Mouse (Mus musculus) CH12.LX (cell line): ENCODE measurements around the gene Ubald2. TPM values are rescaled to one million over a fixed set of nuclear protein-coding genes. Genes with fewer than 3 reads are reported as not detected.

Source experiments
- DNase-seq: peaks from one replicate; pipeline ENCODE4 v3.0.0-alpha.2; 2013; ENCODE audit errors: extremely low read depth
- H3K27ac ChIP-seq: 2 replicates; pipeline ENCODE4 v1.5.1; 2012; ENCODE audit warnings: low read depth, mild to moderate bottlenecking, control low read depth, moderate library complexity; ENCODE audit not compliant: insufficient read depth
- H3K27me3 ChIP-seq: replicated peaks from 2 replicates; pipeline ENCODE3; 2012; ENCODE audit warnings: inconsistent platforms
- H3K36me3 ChIP-seq, 2 experiments: replicated peaks in 1 of 2; 2 replicates each; pipeline versions ENCODE3 to v1.6.1; 2012; ENCODE audit warnings: inconsistent platforms in 1 of 2, low read length in 1 of 2, mild to moderate bottlenecking in 1 of 2, mixed read lengths in 1 of 2, moderate library complexity in 1 of 2; ENCODE audit not compliant: control insufficient read depth in 1 of 2, insufficient read depth in 1 of 2
- H3K4me1 ChIP-seq, 2 experiments: 2 replicates each; pipeline ENCODE4 v1.6.1; 2012; ENCODE audit warnings: inconsistent platforms in 1 of 2, moderate library complexity in 1 of 2; ENCODE audit not compliant: insufficient read depth in 2 of 2, control insufficient read depth in 1 of 2
- H3K4me2 ChIP-seq: 2 replicates; pipeline ENCODE4 v1.6.1; 2012; ENCODE audit warnings: low read depth, mild to moderate bottlenecking, control low read depth; ENCODE audit not compliant: poor library complexity, insufficient read depth, severe bottlenecking
- H3K4me3 ChIP-seq, 3 experiments: fragments of 150-350 bp in 1 of 3; sonication (generic) in 1 of 3; replicated peaks in 1 of 3; 2 replicates each; pipeline versions ENCODE3 to v1.5.1; 2011 to 2012; ENCODE audit warnings: low read depth in 2 of 3, low read length in 2 of 3, mild to moderate bottlenecking in 2 of 3, moderate library complexity in 2 of 3, control low read depth in 1 of 3, improper control_type of control experiment in 1 of 3, inconsistent platforms in 1 of 3, mixed read lengths in 1 of 3; ENCODE audit not compliant: poor library complexity in 1 of 3
- H3K79me2 ChIP-seq: replicated peaks from 2 replicates; pipeline ENCODE4 v1.6.1; 2012; ENCODE audit warnings: mild to moderate bottlenecking, moderate library complexity; ENCODE audit not compliant: control insufficient read depth, poor library complexity, insufficient read depth, severe bottlenecking; ENCODE audit errors: extremely low read depth
- H3K9ac ChIP-seq: 2 replicates; pipeline ENCODE4 v1.6.1; 2012; ENCODE audit warnings: low read depth, mild to moderate bottlenecking, control low read depth, moderate library complexity; ENCODE audit not compliant: insufficient read depth
- H3K9me3 ChIP-seq: replicated peaks from 2 replicates; pipeline ENCODE3; 2012; ENCODE audit warnings: low read length, inconsistent platforms, mixed read lengths
- BHLHE40 ChIP-seq: IDR thresholded peaks from 2 replicates; pipeline ENCODE4 v1.6.1; 2011; ENCODE audit warnings: mild to moderate bottlenecking, low read depth, low read length, improper control_type of control experiment
- CHD1 ChIP-seq: IDR thresholded peaks from 2 replicates; pipeline ENCODE4 v1.6.1; 2012; ENCODE audit warnings: low read depth, low read length, improper control_type of control experiment, inconsistent platforms
- CHD2 ChIP-seq: IDR thresholded peaks from 2 replicates; pipeline ENCODE4 v1.6.1; 2011; ENCODE audit warnings: low read length, improper control_type of control experiment
- CTCF ChIP-seq, 2 experiments: IDR thresholded peaks in 1 of 2; conservative IDR thresholded peaks in 1 of 2; 2 replicates each; pipeline ENCODE4 v1.5.1; 2011 to 2012; ENCODE audit warnings: low read depth in 2 of 2, low read length in 2 of 2, improper control_type of control experiment in 1 of 2, inconsistent platforms in 1 of 2, mild to moderate bottlenecking in 1 of 2, moderate library complexity in 1 of 2
- E2F4 ChIP-seq: IDR thresholded peaks from 2 replicates; pipeline ENCODE4 v1.6.1; 2011; ENCODE audit warnings: low read depth, low read length, improper control_type of control experiment; ENCODE audit not compliant: insufficient replicate concordance
- ELF1 ChIP-seq: IDR thresholded peaks from 2 replicates; pipeline ENCODE4 v1.6.1; 2014; ENCODE audit warnings: low read depth, mild to moderate bottlenecking, inconsistent platforms, low read length, improper control_type of control experiment
- EP300 ChIP-seq: IDR thresholded peaks from 2 replicates; pipeline ENCODE4 v1.6.1; 2011; ENCODE audit warnings: low read length, improper control_type of control experiment
- ETS1 ChIP-seq: conservative IDR thresholded peaks from 2 replicates; pipeline ENCODE4 v1.6.1; 2012; ENCODE audit warnings: low read depth, mild to moderate bottlenecking, inconsistent platforms, low read length, improper control_type of control experiment, moderate library complexity
- GABPA ChIP-seq: IDR thresholded peaks from 2 replicates; pipeline ENCODE4 v1.6.1; 2012; ENCODE audit warnings: low read depth, low read length, improper control_type of control experiment, inconsistent platforms; ENCODE audit not compliant: insufficient replicate concordance
- HCFC1 ChIP-seq: IDR thresholded peaks from 2 replicates; pipeline ENCODE4 v1.6.1; 2012; ENCODE audit warnings: low read depth, mild to moderate bottlenecking, inconsistent platforms, low read length, improper control_type of control experiment
- IRF4 ChIP-seq: IDR thresholded peaks from 2 replicates; pipeline ENCODE4 v1.6.1; 2014; ENCODE audit warnings: low read depth, mild to moderate bottlenecking, inconsistent platforms, low read length, improper control_type of control experiment
- JUN ChIP-seq: IDR thresholded peaks from 2 replicates; pipeline ENCODE4 v1.6.1; 2011; ENCODE audit warnings: low read depth, mild to moderate bottlenecking, low read length, improper control_type of control experiment, moderate library complexity; ENCODE audit not compliant: insufficient read depth
- KAT2A ChIP-seq: IDR thresholded peaks from 2 replicates; pipeline ENCODE4 v1.6.1; 2012; ENCODE audit warnings: low read length, improper control_type of control experiment, inconsistent platforms; ENCODE audit not compliant: insufficient replicate concordance
- MAFK ChIP-seq: IDR thresholded peaks from 2 replicates; pipeline ENCODE4 v1.6.1; 2011; ENCODE audit warnings: low read length, improper control_type of control experiment; ENCODE audit not compliant: insufficient replicate concordance
- MAX ChIP-seq: IDR thresholded peaks from 2 replicates; pipeline ENCODE4 v1.6.1; 2011; ENCODE audit warnings: low read length, improper control_type of control experiment
- MAZ ChIP-seq: IDR thresholded peaks from 2 replicates; pipeline ENCODE4 v1.6.1; 2012; ENCODE audit warnings: low read depth, mild to moderate bottlenecking, inconsistent platforms, low read length, improper control_type of control experiment, moderate library complexity
- MEF2A ChIP-seq: IDR thresholded peaks from 2 replicates; pipeline ENCODE4 v1.6.1; 2014; ENCODE audit warnings: low read depth, mild to moderate bottlenecking, inconsistent platforms, low read length, improper control_type of control experiment, borderline replicate concordance
- MXI1 ChIP-seq: IDR thresholded peaks from 2 replicates; pipeline ENCODE4 v1.6.1; 2011; ENCODE audit warnings: mild to moderate bottlenecking, low read depth, low read length, improper control_type of control experiment
- MYC ChIP-seq: IDR thresholded peaks from 2 replicates; pipeline ENCODE4 v1.6.1; 2011; ENCODE audit warnings: low read depth, mild to moderate bottlenecking, improper control_type of control experiment, low read length
- NELFE ChIP-seq: IDR thresholded peaks from 2 replicates; pipeline ENCODE4 v1.6.1; 2011; ENCODE audit warnings: low read depth, low read length, improper control_type of control experiment
- PAX5 ChIP-seq: IDR thresholded peaks from 2 replicates; pipeline ENCODE4 v1.6.1; 2012; ENCODE audit warnings: low read length, inconsistent platforms, mixed read lengths
- POLR2A ChIP-seq: IDR thresholded peaks from 2 replicates; pipeline ENCODE4 v1.6.1; 2011; ENCODE audit warnings: low read depth, mild to moderate bottlenecking, improper control_type of control experiment, low read length
- POLR2AphosphoS2 ChIP-seq: IDR thresholded peaks from 2 replicates; pipeline ENCODE4 v1.6.1; 2011; ENCODE audit warnings: low read depth, low read length, improper control_type of control experiment
- RAD21 ChIP-seq: IDR thresholded peaks from 2 replicates; pipeline ENCODE4 v1.6.1; 2011; ENCODE audit warnings: low read depth, mild to moderate bottlenecking, low read length, improper control_type of control experiment, moderate library complexity
- RCOR1 ChIP-seq: conservative IDR thresholded peaks from 2 replicates; pipeline ENCODE4 v1.6.1; 2012; ENCODE audit warnings: low read depth, mild to moderate bottlenecking, inconsistent platforms, low read length, improper control_type of control experiment
- SIN3A ChIP-seq: IDR thresholded peaks from 2 replicates; pipeline ENCODE4 v1.6.1; 2012; ENCODE audit warnings: low read length, improper control_type of control experiment, inconsistent platforms
- SMC3 ChIP-seq: IDR thresholded peaks from 2 replicates; pipeline ENCODE4 v1.6.1; 2011; ENCODE audit warnings: low read depth, low read length, improper control_type of control experiment
- TCF12 ChIP-seq: IDR thresholded peaks from 2 replicates; pipeline ENCODE4 v1.6.1; 2014; ENCODE audit warnings: low read depth, mild to moderate bottlenecking, inconsistent platforms, low read length, improper control_type of control experiment
- UBTF ChIP-seq: IDR thresholded peaks from 2 replicates; pipeline ENCODE4 v1.6.1; 2012; ENCODE audit warnings: low read depth, mild to moderate bottlenecking, inconsistent platforms, low read length, improper control_type of control experiment, moderate library complexity
- USF2 ChIP-seq: conservative IDR thresholded peaks from 2 replicates; pipeline ENCODE4 v1.6.1; 2011; ENCODE audit warnings: low read depth, low read length, improper control_type of control experiment
- ZC3H11A ChIP-seq: IDR thresholded peaks from 2 replicates; pipeline ENCODE4 v1.6.1; 2012; ENCODE audit warnings: low read depth, mild to moderate bottlenecking, inconsistent platforms, low read length, improper control_type of control experiment
- ZKSCAN1 ChIP-seq: IDR thresholded peaks from 2 replicates; pipeline ENCODE4 v1.6.1; 2012; ENCODE audit warnings: low read depth, inconsistent platforms, low read length, improper control_type of control experiment, borderline replicate concordance
- ZMIZ1 ChIP-seq: IDR thresholded peaks from 2 replicates; pipeline ENCODE4 v1.6.1; 2012; ENCODE audit warnings: low read depth, mild to moderate bottlenecking, inconsistent platforms, low read length, improper control_type of control experiment
- ZNF384 ChIP-seq: IDR thresholded peaks from 2 replicates; pipeline ENCODE4 v1.6.1; 2012; ENCODE audit warnings: low read depth, low read length, improper control_type of control experiment, inconsistent platforms
- dilution Hi-C: fragments of 300-500 bp; cut with MboI; formaldehyde crosslinking; loops from 2 replicates; pipeline ENCODE4 v1.14.3; 2020; ENCODE audit warnings: low sequenced_read_pairs; ENCODE audit not compliant: extremely low pct_unique_long_range_greater_than_20kb, extremely low pct_ligation_motif_present
- in situ Hi-C: fragments of 300-500 bp; cut with MboI; formaldehyde crosslinking; loops from 3 replicates; pipeline ENCODE4 v1.14.3; 2019; ENCODE audit warnings: low sequenced_read_pairs, low pct_ligation_motif_present, low pct_unique_long_range_greater_than_20kb, mixed read lengths
- polyA plus RNA-seq: library from polyadenylated mRNA; unstranded; fragments of >175 nt; gene quantifications from 2 replicates; pipeline ENCODE4 v1.2.1, GENCODE M21; 2012; ENCODE audit warnings: low read depth; ENCODE audit not compliant: insufficient read length
- total RNA-seq, 2 experiments: library from RNA; depleted of rRNA; stranded (reverse); fragments of 300-350 nt in 1 of 2; fragments of >200 nt in 1 of 2; gene quantifications; 2 replicates each; pipeline ENCODE4 v1.2.3; 2012 to 2014

Ubald2 gene
- total and polyA plus RNA-seq, 3 experiments = 228 to 436 (median 336) TPM

DNA sequence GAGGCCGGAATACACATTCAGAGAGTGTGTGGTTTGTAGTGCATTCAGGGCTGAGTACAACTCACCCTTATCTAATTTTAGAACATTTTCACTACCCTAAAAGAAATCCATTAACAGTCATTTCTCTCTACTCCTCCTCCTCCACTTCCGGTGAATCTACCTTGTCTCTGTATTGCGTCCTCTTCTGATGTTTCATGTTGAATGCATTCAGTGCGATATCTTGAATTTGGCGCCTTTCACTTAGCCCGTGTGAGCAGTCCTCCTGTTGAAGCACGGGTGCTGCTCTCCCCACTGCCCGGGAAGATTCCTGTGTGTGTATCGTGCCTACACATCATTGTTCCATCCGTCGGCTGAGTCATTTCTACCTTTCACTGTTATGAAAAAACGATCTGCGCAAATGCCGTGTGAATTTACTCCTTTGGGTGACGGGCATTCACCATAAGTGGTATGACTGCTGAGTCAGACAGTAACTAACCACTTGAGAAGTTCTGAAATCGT, 27.6 kb upstream of the Ubald2 start (continued):
- TF ChIP-seq GABPA (no peak), JUN (peak; percentile 95), HCFC1 (no peak; the same call in 1 of the 2 replicates), POLR2AphosphoS2 (peak; percentile 97), POLR2A (no peak), ZC3H11A (peak; percentile 11; the same call in 1 of the 2 replicates), ETS1 (peak; percentile 99), ZMIZ1 (peak; percentile 79; the same call in 1 of the 2 replicates), RCOR1 (peak; percentile 99), CTCF (conservative IDR thresholded peaks at IDR 0.05 in 1 of 2, IDR thresholded peaks at IDR 0.05 in 1 of 2; ENCODE audit: low read depth in 2 of 2, low read length in 2 of 2) (peak in 1 of 2 experiments; percentile 2; a peak in 1 of 4 replicates), CHD1 (0 out of 2 replicates have a peak, but pooled peaks have one; percentile 21), MXI1 (peak; percentile 84; the same call in 1 of the 2 replicates), CHD2 (peak; percentile 92), UBTF (peak; percentile 86; the same call in 1 of the 2 replicates), SMC3 (no peak; the same call in none of the 2 replicates), MAFK (peak; percentile 97)
- TF ChIP-seq, all 38 proteins: peak for 28

DNA sequence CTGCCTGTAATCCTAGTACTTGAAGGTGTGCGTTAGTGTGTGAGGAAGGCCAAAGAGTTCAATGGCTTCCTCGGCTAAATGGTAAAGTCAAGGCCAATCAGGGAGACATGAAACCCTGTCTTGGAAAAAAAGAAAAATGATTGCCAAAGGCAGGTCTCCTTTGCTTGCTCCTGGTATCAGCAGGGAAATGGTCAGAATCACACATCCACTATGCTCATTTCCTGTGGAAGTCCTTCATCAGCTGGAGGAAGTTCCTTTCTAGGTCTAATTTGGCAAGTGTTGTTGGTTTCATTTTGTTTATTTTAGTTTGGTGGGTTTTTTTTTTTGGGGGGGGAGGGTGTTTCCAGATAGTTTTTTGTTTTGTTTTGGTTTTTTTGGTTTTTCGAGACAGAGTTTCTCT, 24.9 kb upstream of the Ubald2 start:
- H3K79me2 ChIP-seq = peaks cover 62% of the 10 kb centered on the region
- no peak overlapping the region; the same call in 1 of the 2 replicates for H3K4me2 ChIP-seq
- peak overlapping the region; percentile 21 for H3K27ac ChIP-seq
- no peaks in the 10 kb centered on the region for H3K27me3 ChIP-seq
- peaks cover 14 to 69% of the 10 kb centered on the region in 2 experiments for H3K4me1 ChIP-seq
- TF ChIP-seq RCOR1 (no peak), ZNF384 (peak; percentile 57; the same call in 1 of the 2 replicates), HCFC1 (0 out of 2 replicates have a peak, but pooled peaks have one; percentile 6), PAX5 (no peak), USF2 (no peak), TCF12 (0 out of 2 replicates have a peak, but pooled peaks have one; percentile 11), UBTF (no peak), SIN3A (no peak), MYC (no peak), ELF1 (no peak), MAZ (no peak), POLR2A (peak; percentile 37; the same call in 1 of the 2 replicates), RAD21 (no peak), MEF2A (no peak), BHLHE40 (peak; percentile 17; the same call in 1 of the 2 replicates), MAX (no peak), MXI1 (no peak), E2F4 (no peak), GABPA (no peak), ETS1 (peak; percentile 50), NELFE (no peak), ZKSCAN1 (no peak), ZC3H11A (no peak), EP300 (no peak), MAFK (no peak), CHD1 (no peak), KAT2A (no peak), IRF4 (no peak)
- TF ChIP-seq, all 38 proteins: peak for 6
- H3K9ac ChIP-seq = no peak overlapping the region
- no peak overlapping the region for H3K4me3 ChIP-seq
- in situ Hi-C loops (loop anchor here (25.0 kb wide), 1 partner anchor 772 kb away; the partner anchor contains the start of gene Slc25a19), dilution Hi-C loops (no loop called here)
- peaks cover 2% of the 10 kb centered on the region for H3K9me3 ChIP-seq
- no peak for DNase-seq
- peaks cover 19 to 22% of the 10 kb centered on the region in 2 experiments for H3K36me3 ChIP-seq
